Mouse (Mus musculus) frontal cortex, adult (tissue): ENCODE measurements around the gene Ky.

Experiments used
- ATAC-seq: cut with Nextera tagmentation; 2 replicates; pipeline ENCODE4 v1.9.2; 2017; ENCODE audit warnings: mild to moderate bottlenecking, moderate library complexity, mixed read lengths; ENCODE audit not compliant: low TSS enrichment

The Ky gene

DNA sequence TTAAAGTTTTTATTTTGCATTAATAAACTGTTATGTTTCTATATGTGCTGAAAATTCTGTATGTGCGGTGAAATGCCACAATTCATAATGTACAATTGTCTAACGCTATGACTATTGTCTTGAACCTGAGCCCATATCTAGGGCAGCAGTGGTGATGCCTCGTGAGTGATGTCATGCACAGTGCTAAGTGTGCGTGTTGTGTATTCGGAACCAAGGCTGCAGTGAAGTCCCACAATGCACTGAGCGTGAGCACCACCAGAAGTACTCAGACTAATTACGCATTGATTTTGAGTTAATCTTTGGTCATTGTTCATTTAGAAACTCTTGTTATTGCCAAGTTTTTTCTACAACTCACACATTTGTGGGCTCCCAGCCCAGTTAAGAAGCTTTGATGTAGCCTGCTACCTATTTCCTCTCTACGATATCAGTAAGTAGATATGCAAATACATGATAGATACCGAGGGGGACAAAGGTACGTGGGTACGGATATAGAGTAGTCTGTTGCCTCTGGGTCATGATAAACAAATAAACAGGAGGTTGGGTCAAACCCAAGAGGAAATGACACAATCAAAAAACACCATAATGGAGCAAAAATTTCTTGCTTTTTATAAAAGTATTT lies 3.4 kb upstream of the Ky start:
- no peak for ATAC-seq

DNA sequence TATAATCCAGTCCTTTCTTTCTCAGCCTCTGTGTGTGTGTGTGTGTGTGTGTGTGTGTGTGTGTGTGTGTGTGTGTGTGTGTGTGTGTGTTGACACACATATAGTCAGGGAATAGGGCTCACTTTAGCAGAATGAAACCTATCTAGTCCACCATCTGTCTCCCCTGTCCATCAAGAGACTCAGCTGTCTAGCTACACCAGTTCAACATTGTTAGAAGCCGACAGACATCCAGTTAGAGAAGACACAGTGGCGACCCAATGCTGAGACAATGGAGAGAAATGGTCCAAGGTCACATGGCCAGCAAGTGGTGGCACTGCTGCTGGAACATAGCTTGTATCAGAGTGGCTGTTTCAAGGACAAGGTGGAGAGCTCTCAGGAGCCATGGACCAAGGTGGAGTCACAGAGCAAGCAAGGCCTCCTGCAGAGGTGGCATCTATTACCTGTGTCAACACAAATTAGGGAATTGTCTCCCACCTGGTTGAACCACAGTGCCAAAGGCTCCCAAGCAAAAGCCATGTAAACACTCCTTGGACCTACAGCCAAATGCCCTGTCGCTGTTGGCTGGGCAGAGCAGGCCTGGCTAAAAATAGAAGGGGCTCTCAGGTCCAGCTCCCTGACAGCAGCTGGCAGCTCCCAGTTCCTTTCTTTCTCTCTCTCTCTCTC lies 703 bp upstream of the Ky start:
- no peak for ATAC-seq

DNA sequence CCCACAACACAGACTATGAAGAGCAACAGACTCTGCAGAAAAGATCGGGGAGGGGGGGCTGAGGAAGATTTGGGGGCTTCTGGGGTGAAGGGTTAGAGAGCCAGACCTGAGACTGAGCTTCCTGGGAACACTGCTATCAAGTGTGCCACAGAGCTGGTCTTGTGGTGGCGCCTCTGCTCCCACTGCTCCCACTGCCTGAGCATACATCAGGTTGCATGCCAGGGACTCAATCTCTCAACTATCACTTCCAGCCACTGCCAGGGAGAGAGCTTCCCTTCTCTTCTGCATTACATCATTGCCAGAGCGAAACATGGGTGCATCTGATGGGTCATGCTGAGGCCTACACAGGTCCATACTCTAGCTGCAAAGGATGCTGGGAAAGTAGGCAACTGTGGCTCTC lies 2.8 kb downstream of the Ky start:
- no peak for ATAC-seq

DNA sequence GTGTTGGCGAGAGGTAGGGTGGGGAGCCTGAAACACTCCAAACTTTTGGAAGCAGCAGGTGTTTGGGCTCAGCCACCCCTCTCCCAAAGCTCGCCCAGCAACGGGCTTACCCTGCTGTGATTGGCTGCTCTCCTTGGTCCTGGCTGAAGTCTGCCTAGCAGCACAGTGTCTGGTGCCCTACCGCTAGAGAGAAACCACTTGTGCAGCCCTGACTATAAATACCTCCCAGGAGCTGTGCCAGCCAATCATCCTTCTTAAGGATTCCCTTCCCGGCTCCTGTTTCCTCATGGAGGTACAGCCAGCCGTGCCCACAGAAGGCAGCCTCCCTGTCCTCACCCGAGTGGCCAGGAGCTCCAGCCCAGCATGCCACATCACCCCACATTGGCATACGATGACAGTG lies 5.9 kb downstream of the Ky start:
- peak; percentile 85 for ATAC-seq

DNA sequence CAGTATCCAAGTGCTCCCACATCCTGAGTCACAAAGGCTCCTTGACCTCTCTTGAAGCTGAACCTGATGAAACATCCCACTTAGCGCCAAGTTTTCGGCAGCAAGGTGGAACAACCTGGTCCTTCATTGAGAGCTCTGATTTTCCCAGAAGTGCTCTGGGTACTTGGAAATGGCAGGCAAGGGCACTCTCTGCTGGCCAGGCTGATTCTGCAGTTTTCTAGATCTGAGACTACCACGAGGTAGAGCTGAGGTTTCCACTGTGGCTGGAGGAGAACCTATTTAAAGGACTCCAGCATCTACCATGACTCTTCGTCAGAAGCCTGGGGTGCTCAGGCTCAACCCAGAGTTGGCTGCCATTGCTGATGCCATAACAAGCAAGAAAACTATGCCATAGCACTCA lies 8.0 kb downstream of the Ky start:
- 0 out of 2 replicates have a peak, but pooled peaks have one; percentile 60 for ATAC-seq

DNA sequence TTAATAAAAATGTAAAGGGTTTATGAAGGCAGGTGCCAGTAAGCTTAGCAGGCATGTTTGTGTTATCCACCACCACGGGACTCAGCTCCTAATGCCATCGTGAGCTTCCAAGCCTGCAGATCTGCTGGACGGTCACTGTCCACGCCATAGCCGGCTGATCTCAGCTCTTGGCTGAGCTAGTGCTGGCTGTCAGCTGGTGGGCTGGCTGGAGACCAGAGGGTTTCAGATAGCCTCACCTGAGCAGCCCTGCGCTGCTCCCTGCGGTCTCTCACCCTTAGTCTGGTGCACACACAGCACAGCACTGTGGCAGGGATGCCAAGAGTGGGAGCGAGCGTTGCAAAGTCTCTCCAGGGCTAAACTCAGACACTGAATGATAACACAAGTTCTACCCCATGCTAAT lies 12.9 kb downstream of the Ky start:
- ATAC-seq: no peak

DNA sequence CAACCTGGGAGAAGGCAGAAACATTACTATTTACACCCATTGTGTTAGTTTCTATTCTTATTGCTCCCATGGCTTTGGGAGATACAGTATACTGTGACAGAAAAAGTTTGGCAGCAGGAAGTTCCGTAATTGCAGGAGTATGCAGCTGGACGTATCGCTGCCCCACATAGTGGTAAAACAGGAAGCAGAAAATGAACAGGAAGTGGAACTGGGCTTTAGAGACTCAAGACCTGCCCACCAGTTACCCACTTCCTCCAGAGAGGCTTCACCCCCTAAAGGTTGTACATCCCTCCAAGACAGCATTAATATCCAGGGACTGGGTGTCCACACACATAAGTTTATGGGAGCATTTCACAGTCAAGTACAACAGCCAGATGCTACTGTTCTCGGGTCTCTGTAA lies 15.8 kb downstream of the Ky start:
- ATAC-seq: no peak

DNA sequence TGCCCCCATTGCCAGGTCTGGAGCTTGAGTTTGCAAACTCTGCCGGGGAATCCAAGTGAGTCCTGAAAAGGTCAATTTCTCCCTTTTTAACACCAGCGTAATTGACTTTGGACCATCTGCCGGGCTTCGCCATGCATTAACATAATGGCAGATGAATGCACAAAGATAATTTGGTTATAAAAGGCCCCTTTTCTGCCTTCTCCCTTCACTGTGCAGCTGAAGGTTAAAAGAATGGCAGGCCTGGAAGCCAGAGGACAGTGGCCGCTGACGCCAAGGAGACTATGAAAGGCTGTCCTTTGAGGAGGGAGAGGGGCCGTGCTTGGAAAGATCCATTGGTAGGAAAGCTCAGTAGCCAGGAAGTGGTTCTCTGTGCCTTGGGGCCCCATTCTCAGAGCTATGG lies 22.6 kb downstream of the Ky start:
- no peak for ATAC-seq

DNA sequence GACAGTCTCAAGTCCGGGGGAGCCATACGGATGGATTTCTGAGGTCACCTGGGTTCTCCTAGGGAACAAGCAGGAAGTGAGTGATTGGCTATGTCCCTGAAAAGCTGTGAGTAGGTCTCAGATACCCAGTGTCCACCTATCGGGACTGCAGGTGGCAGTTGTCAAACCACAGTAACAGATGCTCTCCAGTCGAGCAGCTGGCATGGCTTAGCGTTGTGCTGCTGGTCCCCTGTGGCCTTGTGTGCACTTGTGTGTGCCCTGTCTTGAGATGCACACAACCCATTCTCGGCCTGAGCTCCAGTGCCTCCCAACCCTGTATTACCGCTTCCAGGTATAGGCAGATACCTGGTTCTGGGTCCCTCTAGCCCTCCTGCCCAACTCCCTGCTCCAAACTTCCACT lies 23.0 kb downstream of the Ky start:
- ATAC-seq: no peak

DNA sequence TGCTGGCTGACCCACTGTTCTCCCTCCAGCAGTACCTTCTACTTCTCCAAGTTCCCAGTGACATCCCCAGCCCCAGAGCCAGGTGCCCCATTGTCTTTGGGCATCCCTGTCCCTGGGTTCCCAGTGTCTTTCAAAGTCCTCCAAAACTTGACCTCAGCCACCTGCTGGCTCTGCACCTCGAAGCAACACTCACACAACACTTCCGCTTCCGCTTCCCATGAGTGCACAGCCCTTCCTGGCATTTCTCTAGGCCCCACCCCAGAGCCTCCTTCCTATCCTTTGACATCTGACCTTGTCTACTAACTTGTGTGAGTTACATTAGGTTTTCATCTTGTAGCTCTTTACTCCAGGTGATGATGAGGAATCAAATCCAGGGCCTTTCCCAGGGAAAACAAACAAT lies 23.5 kb downstream of the Ky start:
- ATAC-seq: no peak

DNA sequence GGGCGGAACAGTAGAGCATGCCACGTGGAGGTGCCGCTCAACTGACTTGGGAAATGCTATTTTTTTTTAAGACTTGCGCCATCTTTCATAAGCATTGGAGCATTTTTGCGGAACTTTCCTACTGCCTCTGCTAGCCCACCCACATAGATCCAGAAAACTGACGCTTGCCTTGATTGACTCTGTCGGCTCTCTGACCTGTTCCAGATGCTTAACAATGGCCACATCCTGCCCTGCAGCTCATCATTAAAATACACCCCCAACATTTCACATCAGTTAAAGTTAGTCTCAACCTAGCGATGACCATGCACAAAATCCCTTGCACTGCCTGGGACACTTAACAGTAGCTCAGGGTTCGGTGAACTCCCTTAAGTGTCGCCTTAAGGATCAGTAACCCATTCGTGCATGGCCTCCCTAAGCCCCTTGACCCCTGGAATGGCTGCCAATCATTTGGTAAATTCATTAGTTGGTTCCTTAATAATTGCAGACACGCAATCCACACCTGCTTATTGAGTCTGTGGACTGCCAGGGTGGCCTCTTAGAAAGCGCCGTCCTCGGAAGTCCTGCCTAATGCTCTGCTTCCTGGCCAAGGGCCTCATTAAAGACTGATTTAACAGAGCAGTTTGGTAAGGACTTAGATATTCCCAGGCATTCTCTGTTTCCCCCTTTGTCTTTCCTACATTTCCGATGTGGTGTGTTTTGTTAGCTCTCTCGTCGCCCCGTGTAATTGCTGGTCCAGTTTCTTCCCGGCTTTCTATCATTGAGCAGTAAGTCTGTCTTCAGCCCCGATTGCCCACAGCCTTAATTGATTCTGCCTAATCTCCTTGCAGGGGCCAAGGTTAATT lies 25.7 kb downstream of the Ky start:
- ATAC-seq: no peak

DNA sequence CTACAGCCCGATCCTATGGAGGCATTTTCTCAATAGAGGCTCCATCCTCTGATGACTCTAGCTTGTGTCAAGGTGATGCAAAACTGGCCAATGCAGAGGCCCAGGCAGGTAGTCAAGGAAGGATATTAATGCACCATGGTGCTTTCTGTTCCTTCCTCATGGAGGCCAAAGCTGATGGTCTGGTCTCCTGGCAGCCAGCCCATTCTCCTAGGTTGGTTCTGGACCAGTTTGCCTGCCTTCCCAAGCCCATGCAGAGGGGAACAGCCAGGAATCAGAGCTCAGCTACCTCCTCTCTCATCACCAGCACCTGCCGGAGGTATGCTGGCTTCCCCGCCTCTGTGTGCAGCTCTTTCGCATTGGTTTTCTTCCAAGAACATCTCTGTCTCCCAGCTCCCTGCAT lies 31.4 kb downstream of the Ky start:
- ATAC-seq: no peak

DNA sequence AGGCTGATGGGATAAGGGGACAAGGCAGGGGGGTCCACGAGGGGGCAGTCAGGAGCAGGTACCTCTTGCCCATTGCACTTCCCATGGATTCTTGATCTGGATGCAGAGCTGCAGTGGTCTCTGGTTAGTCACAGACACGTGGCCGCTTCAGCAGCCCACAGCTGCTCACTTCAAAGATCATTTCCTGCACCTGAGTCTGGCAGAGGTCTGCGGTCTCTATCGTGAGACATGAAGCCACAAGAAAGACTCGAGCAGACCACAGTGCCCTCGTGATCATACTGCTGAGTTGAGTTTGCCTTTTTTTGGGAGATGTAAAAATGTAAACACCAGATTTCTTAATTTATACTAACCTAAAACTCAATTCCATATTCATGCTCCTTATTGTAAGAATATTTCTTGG lies 34.1 kb downstream of the Ky start:
- ATAC-seq: no peak

DNA sequence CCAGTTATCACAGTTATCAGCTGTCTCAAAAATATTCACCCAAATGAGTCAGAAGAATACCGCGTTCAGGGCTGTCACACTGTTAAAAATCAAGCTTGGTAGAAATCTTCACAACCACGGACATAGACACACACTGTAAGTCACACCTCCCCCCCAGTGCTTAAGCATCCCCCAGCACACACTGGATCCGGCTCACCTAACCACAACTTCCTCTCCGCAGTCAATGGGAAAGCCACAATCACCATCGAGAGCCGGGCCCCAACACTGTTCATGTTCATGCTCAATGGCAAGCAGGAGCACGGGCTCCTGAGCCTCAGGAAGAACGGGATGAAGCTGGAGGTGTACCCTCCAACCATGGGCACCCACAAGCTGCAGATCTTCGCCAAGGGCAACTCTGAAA lies 36.1 kb downstream of the Ky start:
- no peak for ATAC-seq

DNA sequence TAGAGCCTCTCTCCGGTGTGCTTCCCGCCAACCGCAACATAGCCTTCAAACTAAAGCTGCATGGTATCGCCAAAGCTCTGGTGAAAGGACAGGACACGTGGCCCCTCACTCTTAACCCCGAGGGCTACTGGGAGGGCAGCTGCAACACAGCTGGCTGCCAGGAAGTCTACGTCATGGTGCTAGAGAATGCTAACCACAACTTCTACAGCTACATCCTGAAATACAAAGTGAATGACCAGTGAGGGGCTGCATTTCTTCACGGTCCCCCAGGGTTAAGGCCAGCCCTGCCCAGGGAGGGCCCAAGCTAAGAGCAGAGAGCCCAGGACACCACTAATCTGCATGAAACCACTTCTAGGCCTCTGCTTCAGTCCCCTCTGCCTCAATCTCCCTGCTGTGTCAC lies 37.0 kb downstream of the Ky start:
- no peak for ATAC-seq

DNA sequence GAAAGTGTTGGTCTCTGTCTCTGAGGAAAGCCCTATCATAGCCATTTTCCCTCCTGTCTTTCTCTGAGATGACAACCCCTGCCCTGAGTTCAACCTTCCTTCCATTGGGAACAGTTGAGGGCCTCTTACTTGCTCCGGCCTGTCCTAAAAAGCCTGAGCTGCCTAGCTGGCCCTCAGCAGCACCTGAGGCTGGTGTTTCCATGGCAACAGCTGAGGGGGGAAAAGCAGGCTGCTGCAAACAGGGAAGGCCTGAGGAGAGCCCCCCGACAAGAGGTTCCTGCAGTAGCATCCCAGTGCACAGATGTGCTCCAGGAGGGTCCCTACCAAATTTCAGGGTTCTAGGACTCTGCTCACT lies 38.2 kb downstream of the Ky start:
- ATAC-seq: no peak

DNA sequence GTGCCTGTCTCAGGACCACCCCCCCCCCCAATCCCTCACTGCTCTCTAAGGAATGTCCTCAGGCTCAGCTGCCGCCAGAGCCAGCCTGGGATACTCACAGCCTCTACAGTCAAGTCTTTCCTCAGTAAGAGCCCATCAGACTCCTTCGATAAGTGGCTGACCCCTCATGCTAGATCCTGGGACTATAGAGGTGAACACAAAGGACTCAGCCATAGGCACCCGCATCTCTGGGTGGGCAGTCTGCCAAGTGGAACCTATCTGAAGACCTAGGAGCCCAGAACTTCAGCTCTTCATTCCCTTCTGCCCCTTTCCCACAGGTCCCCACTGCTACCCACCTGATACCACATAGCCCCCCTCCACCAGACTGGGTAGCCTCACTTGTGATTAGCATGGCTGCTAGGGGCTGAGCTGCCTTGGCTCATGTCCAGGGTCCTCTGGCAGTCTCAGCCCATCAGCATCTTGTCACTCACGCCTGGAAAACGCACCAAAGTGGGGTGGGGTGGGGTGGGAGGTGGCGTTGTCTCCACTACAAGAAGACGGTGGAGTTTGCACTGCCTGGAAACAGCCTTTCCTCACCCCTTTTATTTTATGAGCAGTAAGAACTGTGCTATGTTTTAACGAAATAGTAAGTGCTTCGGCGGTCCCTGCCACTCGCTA lies 38.7 kb downstream of the Ky start:
- 0 out of 2 replicates have a peak, but pooled peaks have one; percentile 28 for ATAC-seq

DNA sequence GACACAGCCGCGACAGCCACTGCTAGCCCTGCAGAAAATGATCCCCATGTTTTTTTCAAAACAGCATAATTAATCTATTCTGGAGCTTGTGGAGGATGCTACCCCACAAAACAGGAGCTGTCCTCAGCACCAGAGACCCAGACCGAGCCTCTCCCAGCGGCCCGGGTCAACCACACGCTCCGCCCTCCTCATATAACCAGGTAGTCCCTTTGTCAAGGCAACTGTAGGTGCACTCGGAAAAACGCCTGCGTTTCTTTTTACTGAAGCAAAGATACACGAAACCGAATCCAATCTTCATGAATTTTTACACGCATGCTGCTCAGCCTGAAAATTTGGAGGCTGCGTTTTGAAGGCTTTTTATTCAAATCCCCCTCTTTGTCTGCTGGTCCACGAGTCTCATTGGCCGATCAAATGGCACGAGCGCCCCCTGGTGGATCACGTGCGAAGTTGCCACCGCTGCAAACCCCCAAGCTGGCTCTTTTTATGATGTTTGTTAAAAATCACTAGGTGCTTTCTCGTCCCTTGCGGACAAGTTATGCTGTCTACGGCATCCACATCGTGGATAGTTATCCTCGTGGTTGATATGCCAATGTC lies 39.3 kb downstream of the Ky start:
- peak; percentile 72 for ATAC-seq

DNA sequence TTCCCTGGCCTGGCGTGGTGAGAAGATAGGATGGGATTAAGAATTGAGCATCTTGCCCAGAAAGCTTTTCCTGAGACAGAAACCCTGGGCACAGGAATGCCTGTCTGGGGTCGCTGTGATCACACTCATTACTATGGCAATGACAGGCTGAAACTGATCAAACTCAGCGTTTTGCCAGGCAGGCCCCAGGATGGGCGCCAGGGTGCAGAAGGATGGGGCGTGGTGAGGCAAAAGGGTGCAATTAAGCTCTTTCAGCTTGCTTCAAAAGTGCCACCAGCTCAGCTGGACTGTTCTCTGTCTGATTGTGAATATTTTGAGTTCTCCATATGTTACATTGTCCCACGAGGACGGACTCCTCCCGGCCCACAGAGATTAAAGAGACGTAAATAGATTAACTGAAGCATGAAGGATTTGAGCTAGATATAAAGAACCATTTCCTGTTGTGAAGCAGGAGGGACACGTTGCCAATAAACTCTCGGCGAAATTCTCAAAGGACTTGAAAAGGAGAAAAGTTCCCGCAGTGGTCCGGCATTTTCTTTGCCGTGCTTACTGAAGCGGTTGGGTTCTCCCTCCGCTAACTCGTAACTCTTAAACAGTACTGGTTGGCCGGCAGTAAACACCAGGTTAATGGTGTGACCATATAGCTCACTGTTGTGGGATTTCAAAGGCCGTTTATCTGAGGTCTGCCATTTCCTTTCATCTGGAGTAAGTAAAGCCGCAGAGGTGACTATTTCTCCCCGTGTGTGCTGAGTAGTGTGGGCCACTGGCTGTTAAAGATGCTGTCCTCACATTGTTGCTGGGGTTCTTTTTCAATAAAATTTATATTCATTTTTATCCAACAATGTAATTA lies 40.1 kb downstream of the Ky start:
- peak; percentile 25 for ATAC-seq

DNA sequence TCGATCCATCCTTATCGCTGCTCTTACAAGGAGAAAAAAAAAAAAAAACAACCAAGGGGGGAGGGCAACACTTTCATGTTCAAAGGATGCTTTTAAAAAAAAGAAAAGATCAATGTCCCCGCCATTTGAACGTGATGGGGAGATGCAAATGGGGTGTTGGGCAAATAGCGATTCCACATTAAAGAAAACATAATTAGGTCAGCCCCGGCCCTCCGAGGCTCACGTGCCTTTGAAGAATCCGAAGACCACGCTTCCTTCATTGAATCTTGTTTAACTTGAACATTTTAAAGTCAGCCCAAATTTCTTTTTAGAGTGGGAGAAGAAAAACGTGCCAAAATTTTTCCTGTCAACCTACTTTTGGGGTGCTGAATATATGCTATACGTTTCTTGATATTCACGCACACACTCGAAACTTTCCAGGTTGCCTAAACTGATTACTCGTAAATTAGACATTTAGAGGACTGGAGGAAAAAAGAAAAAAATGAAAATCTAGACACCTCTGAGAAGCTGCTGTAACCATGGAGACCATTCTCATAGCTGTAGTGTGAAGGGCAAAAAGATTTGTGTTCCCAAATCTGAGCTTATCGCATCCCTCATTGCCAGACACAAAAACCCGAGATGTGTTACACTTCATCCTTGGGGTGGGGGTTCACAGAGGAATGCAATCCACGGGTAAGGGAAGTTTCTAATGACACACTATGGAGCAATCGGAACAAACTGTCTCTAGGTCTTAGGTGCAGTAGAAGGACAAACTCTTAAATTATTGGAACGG lies 40.9 kb downstream of the Ky start:
- no peak for ATAC-seq

DNA sequence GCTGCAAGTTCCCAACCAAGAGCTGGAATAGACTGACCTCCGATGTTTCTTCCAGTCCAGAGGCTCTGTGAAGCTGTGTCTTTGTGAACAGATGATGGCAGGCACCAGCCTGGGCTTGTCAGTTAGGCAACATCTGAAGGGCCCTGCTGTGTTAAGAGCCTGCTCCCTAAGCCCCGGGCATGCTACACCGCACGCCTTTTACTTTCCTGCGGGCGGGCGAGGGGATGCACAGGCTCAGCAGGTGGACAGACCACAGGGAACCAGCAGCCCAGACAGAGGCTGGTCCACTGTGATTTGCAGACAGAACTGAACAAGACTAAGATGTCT lies 41.4 kb downstream of the Ky start:
- no peak for ATAC-seq
